Mouse (Mus musculus): ENCODE results near the gene Ccdc7a. TPM values are rescaled to one million over a fixed set of nuclear protein-coding genes. Genes with fewer than 3 reads are reported as not detected.

Gene Ccdc7a
- polyA plus RNA-seq, 1 experiment from 2014 or later = not detected

- Histone ChIP-seq H3K4me3 (peak within 1 kb of the TSS; percentile 88), H3K27me3 (no peaks in the 10 kb centered on the region), H3K9ac (peak within 1 kb of the TSS; percentile 98), H3K36me3 (no peaks in the 10 kb centered on the region), H3K4me2 (peak within 1 kb of the TSS; percentile 81), H3K4me1 (replicated peaks) (peaks cover 34% of the 10 kb centered on the region), H3K9me3 (no peaks in the 10 kb centered on the region), H3K27ac (replicated peaks) (peak within 1 kb of the TSS; percentile 100)
- WGBS = under 1% methylated on average over 105 of the region's 113 CpGs
- peak; percentile 96 for ATAC-seq (ENCODE audit: low read depth)
Measured at GRCm38 (mm10) chr8:128685507-128686428, 379.5 kb downstream of the Ccdc7a start, which contains the start of gene Itgb1. Gene Itgb1 (plus strand): TSS chr8:128685654.

GRCm38 (mm10) chr8:128684609-128685506, 380.5 kb downstream of the Ccdc7a start:
- H3K4me1 ChIP-seq (replicated peaks) = peaks cover 25% of the 10 kb centered on the region
- H3K9ac ChIP-seq = peak overlapping the region; percentile 98
- peak overlapping the region; percentile 81 for H3K4me2 ChIP-seq
- H3K36me3 ChIP-seq = no peaks in the 10 kb centered on the region
- ATAC-seq (ENCODE audit: low read depth) = peak; percentile 84
- 6% methylated on average over 25 of the region's 25 CpGs for WGBS
- peak overlapping the region; percentile 100 for H3K27ac ChIP-seq (replicated peaks)
- H3K27me3 ChIP-seq = no peaks in the 10 kb centered on the region
- no peaks in the 10 kb centered on the region for H3K9me3 ChIP-seq
- H3K4me3 ChIP-seq = peak overlapping the region; percentile 88

Other genes with a start within 250 kb of the Ccdc7a start
- gene Ccdc7b, start 1.6 kb upstream of the Ccdc7a start, polyA plus RNA-seq (2015; fragmentation: Nextera tagmentation; extraction: Ambion mirVana) = not detected in 2 replicates
- not detected in 2 replicates for gene Gm10999, start 66.1 kb upstream of the Ccdc7a start, polyA plus RNA-seq (2015; fragmentation: Nextera tagmentation; extraction: Ambion mirVana)
- gene 2610044O15Rik8, start 168.9 kb upstream of the Ccdc7a start, polyA plus RNA-seq (2015; fragmentation: Nextera tagmentation; extraction: Ambion mirVana) = 24.8 and 27.8 TPM in 2 replicates